Mouse (Mus musculus) kidney, adult 2 months (tissue): ENCODE data around the gene Trf. TPM values are rescaled to one million over a fixed set of nuclear protein-coding genes. Genes with fewer than 3 reads are reported as not detected.

Experiments
- DNase-seq: peaks from one replicate; pipeline ENCODE4 v3.0.0; 2021
- H3K27ac ChIP-seq: fragments of 200-500 bp; 2 replicates; pipeline ENCODE4 v1.5.1; 2012; ENCODE audit warnings: low read depth, low read length, control low read depth, inconsistent platforms; ENCODE audit not compliant: insufficient read depth
- H3K27me3 ChIP-seq: fragments of 200-500 bp; replicated peaks from 2 replicates; pipeline ENCODE4 v1.6.1; 2012; ENCODE audit warnings: mild to moderate bottlenecking, moderate library complexity, low read length, inconsistent platforms; ENCODE audit not compliant: control insufficient read depth, insufficient read depth
- H3K36me3 ChIP-seq: fragments of 200-500 bp; 2 replicates; pipeline ENCODE4 v1.6.1; 2012; ENCODE audit warnings: mild to moderate bottlenecking, moderate library complexity, low read length, inconsistent platforms; ENCODE audit not compliant: control insufficient read depth, insufficient read depth
- H3K4me1 ChIP-seq: fragments of 200-500 bp; 2 replicates; pipeline ENCODE4 v1.6.1; 2011; ENCODE audit warnings: low read length; ENCODE audit not compliant: control insufficient read depth, insufficient read depth
- H3K4me3 ChIP-seq: fragments of 200-500 bp; 2 replicates; pipeline ENCODE4 v1.5.1; 2011; ENCODE audit warnings: mild to moderate bottlenecking, low read depth, low read length, control low read depth; ENCODE audit not compliant: insufficient read depth
- CTCF ChIP-seq: fragments of 200-500 bp; conservative IDR thresholded peaks from 2 replicates; pipeline ENCODE4 v1.5.1; 2011; ENCODE audit warnings: low read depth, mild to moderate bottlenecking, control low read depth, low read length, moderate library complexity, mixed read lengths; ENCODE audit not compliant: insufficient read depth, insufficient read length
- POLR2A ChIP-seq: fragments of 200-500 bp; IDR thresholded peaks from one replicate; pipeline ENCODE4 v1.6.1; 2011; ENCODE audit warnings: low read depth, low read length, control low read depth
- WGBS: fragments of 180-500 bp; shearing (Covaris S2); methylation state at CpG from one replicate; pipeline ENCODE4 v1.1.7; 2018; 5-methylcytosine and 5-hydroxymethylcytosine counted together
- polyA plus RNA-seq: library from polyadenylated mRNA; depleted of rRNA; stranded (reverse); fragments of >200 nt; gene quantifications from 2 replicates; pipeline ENCODE4 v1.2.3, GENCODE M21; 2012

Trf gene
- polyA plus RNA-seq, 1 experiment: 147 TPM

- Histone ChIP-seq H3K27me3 (no peaks in the 10 kb centered on the region), H3K4me3 (no peak overlapping the region), H3K36me3 (no peaks in the 10 kb centered on the region), H3K4me1 (peaks cover 3% of the 10 kb centered on the region; the same call in 1 of the 2 replicates), H3K27ac (no peak overlapping the region)
- no peak for DNase-seq
- TF ChIP-seq CTCF: no peak
- TF ChIP-seq POLR2A: no peak
- 94% methylated on average over 5 of the region's 5 CpGs for WGBS
These were observed 24.5 kb downstream of the Trf start for GRCm38 (mm10) chr9:103205786-103206185.

- Histone ChIP-seq H3K4me1 (peaks cover 3% of the 10 kb centered on the region; the same call in 1 of the 2 replicates), H3K27me3 (no peaks in the 10 kb centered on the region), H3K36me3 (no peaks in the 10 kb centered on the region), H3K27ac (peak within 1 kb of the TSS; percentile 24; the same call in 1 of the 2 replicates), H3K4me3 (peak within 1 kb of the TSS; percentile 93)
- no peak for TF ChIP-seq CTCF
- no peak for TF ChIP-seq POLR2A
- peak; percentile 96 for DNase-seq
- under 1% methylated on average over 45 of the region's 45 CpGs for WGBS
These were observed 28.5 kb downstream of the Trf start, which contains the start of gene Srprb for GRCm38 (mm10) chr9:103201561-103202260. Srprb (minus strand) TSS chr9:103202137.

GRCm38 (mm10) chr9:103188416-103188815 lies 41.8 kb downstream of the Trf start:
- DNase-seq: no peak
- Histone ChIP-seq H3K4me1 (0 out of 2 replicates have a peak, but pooled peaks cover 3% of the 10 kb centered on the region), H3K27me3 (no peaks in the 10 kb centered on the region), H3K36me3 (no peaks in the 10 kb centered on the region; the same call in none of the 2 replicates), H3K4me3 (no peak overlapping the region), H3K27ac (no peak overlapping the region)
- 89% methylated on average over 4 of the region's 4 CpGs for WGBS
- no peak for TF ChIP-seq CTCF
- TF ChIP-seq POLR2A: no peak

- H3K4me3 ChIP-seq: no peak overlapping the region
- WGBS: 32% methylated on average over 9 of the region's 9 CpGs
- H3K4me1 ChIP-seq: 0 out of 2 replicates have a peak, but pooled peaks cover 3% of the 10 kb centered on the region
- H3K36me3 ChIP-seq: no peaks in the 10 kb centered on the region; the same call in none of the 2 replicates
- TF ChIP-seq CTCF (no peak), POLR2A (no peak)
- peak; percentile 83 for DNase-seq
- no peak overlapping the region for H3K27ac ChIP-seq
- no peaks in the 10 kb centered on the region for H3K27me3 ChIP-seq
These were observed 43.5 kb downstream of the Trf start for GRCm38 (mm10) chr9:103186747-103187146.

GRCm38 (mm10) chr9:103185946-103186345 lies 44.3 kb downstream of the Trf start:
- Histone ChIP-seq H3K4me1 (peaks cover 3% of the 10 kb centered on the region; the same call in 1 of the 2 replicates), H3K36me3 (no peaks in the 10 kb centered on the region; the same call in 1 of the 2 replicates), H3K27ac (no peak overlapping the region), H3K27me3 (no peaks in the 10 kb centered on the region), H3K4me3 (no peak overlapping the region)
- 82% methylated on average over 8 of the region's 8 CpGs for WGBS
- DNase-seq: no peak
- no peak for TF ChIP-seq POLR2A
- TF ChIP-seq CTCF: no peak

- Histone ChIP-seq H3K4me1 (peaks cover 3% of the 10 kb centered on the region; the same call in 1 of the 2 replicates), H3K27me3 (no peaks in the 10 kb centered on the region), H3K36me3 (no peaks in the 10 kb centered on the region), H3K27ac (no peak overlapping the region), H3K4me3 (no peak overlapping the region)
- TF ChIP-seq POLR2A (no peak), CTCF (no peak)
- no peak for DNase-seq
- 78% methylated on average over 4 of the region's 4 CpGs for WGBS
These were observed 45.4 kb downstream of the Trf start for GRCm38 (mm10) chr9:103184855-103185254.

- Histone ChIP-seq H3K4me1 (peaks cover under 1% of the 10 kb centered on the region; the same call in 1 of the 2 replicates), H3K36me3 (no peaks in the 10 kb centered on the region), H3K27me3 (no peaks in the 10 kb centered on the region), H3K27ac (no peak overlapping the region), H3K4me3 (no peak overlapping the region)
- TF ChIP-seq POLR2A: no peak
- no peak for TF ChIP-seq CTCF
- WGBS: 90% methylated on average over 8 of the region's 8 CpGs
- no peak for DNase-seq
These were observed 48.4 kb downstream of the Trf start for GRCm38 (mm10) chr9:103181886-103182285.
